Mouse (Mus musculus) C2C12 (cell line): ENCODE measurements at regions not wholly inside any gene's neighbourhood (a gene's known extent, or its start where the extent isn't known, plus 50 kb on each side); places are given as distances from the start of the nearest gene placed in this dataset.

Source experiments
- H3K27me3 ChIP-seq: one replicate; pipeline ENCODE4 v1.6.1; 2011; ENCODE audit not compliant: control insufficient read depth, insufficient read depth, insufficient read length
- H3K36me3 ChIP-seq: one replicate; pipeline ENCODE4 v1.6.1; 2011; ENCODE audit not compliant: control insufficient read depth, insufficient read depth
- H3K4me3 ChIP-seq: one replicate; pipeline ENCODE4 v1.5.1; 2011; ENCODE audit warnings: mild to moderate bottlenecking, control low read depth; ENCODE audit not compliant: poor library complexity, insufficient read depth, severe bottlenecking
- H3K79me2 ChIP-seq: one replicate; pipeline ENCODE4 v1.6.1; 2011; ENCODE audit not compliant: control insufficient read depth, insufficient read depth
- H3K79me3 ChIP-seq: one replicate; pipeline ENCODE4 v1.6.1; 2011; ENCODE audit warnings: low read depth, control low read depth
- H3ac ChIP-seq: one replicate; pipeline ENCODE3; 2011; ENCODE audit warnings: low read depth; ENCODE audit not compliant: control insufficient read depth, insufficient read length
- CEBPB ChIP-seq: IDR thresholded peaks from one replicate; pipeline ENCODE4 v1.6.1; 2011; ENCODE audit warnings: low read depth, mild to moderate bottlenecking, control low read depth, moderate library complexity
- CTCF ChIP-seq: IDR thresholded peaks from one replicate; pipeline ENCODE4 v1.5.1; 2011; ENCODE audit not compliant: control insufficient read depth, insufficient read depth, insufficient read length
- FOSL1 ChIP-seq: IDR thresholded peaks from one replicate; pipeline ENCODE4 v1.8.0; 2011; ENCODE audit warnings: mild to moderate bottlenecking, low read length; ENCODE audit not compliant: poor library complexity, insufficient read depth, severe bottlenecking
- MAX ChIP-seq: IDR thresholded peaks from one replicate; pipeline ENCODE4 v1.6.1; 2011; ENCODE audit warnings: mild to moderate bottlenecking, control low read depth
- MYOD1 ChIP-seq: IDR thresholded peaks from one replicate; pipeline ENCODE4 v1.6.1; 2011; ENCODE audit warnings: low read depth; ENCODE audit not compliant: control insufficient read depth, insufficient read length
- MYOG ChIP-seq: IDR thresholded peaks from one replicate; pipeline ENCODE4 v1.6.1; 2011; ENCODE audit not compliant: control insufficient read depth, insufficient read length; ENCODE audit errors: extremely low read depth
- USF1 ChIP-seq: IDR thresholded peaks from one replicate; pipeline ENCODE4 v1.6.1; 2011; ENCODE audit warnings: low read depth, mild to moderate bottlenecking, control low read depth, moderate library complexity

DNA sequence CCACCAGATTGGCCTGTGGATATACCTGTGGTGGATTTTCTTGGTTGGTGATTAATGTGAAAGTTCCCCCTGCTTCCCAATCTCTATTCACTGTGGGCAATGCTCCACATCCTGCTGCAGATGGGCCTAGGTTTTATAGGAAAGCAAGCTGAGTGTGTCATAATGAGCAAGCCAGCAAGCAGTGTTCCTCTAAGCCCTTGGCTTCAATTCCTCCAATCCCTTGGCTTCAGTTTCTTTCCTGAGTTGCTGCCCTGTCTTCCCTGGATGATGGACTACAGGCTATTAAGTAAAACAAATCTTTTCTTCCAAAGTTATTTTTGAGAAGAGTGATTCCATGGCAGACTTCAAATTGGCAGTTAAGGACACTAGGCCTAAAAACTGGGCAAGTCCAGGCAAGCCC, 257.4 kb upstream of the Mmadhc start:
- no peak for TF ChIP-seq MAX
- TF ChIP-seq FOSL1: no peak
- no peak for TF ChIP-seq MYOD1
- no peak for TF ChIP-seq CEBPB
- TF ChIP-seq USF1: no peak
- no peak for TF ChIP-seq CTCF
- TF ChIP-seq MYOG: no peak
- no peak overlapping the region for H3K4me3 ChIP-seq
- H3K79me2 ChIP-seq: no peaks in the 10 kb centered on the region
- no peaks in the 10 kb centered on the region for H3K36me3 ChIP-seq
- H3K79me3 ChIP-seq: no peaks in the 10 kb centered on the region
- H3K27me3 ChIP-seq: no peaks in the 10 kb centered on the region
- H3ac ChIP-seq: no peak overlapping the region

DNA sequence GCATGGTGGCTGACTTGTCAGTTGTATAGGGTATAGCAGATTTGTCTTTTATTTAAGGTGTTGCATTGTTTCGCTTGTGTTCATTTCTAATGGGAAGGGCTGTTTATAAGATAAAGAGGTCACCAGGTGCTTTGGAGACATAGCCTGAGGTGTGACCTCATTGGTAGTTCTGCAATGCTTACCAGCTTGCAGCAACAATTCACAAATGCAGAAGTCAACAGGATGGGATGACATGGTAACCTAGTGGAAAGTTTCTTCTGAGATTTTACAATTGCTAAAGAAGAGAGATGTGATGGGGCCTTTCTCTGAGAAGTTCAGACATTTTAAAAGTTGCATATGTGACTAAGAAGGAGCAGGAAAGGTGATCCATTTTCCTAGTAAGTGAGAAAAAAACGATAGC, 255.8 kb upstream of the Mmadhc start:
- Histone ChIP-seq H3K4me3 (no peak overlapping the region), H3K79me2 (no peaks in the 10 kb centered on the region), H3K36me3 (no peaks in the 10 kb centered on the region), H3K27me3 (no peaks in the 10 kb centered on the region), H3K79me3 (no peaks in the 10 kb centered on the region), H3ac (no peak overlapping the region)
- no peak for TF ChIP-seq USF1
- TF ChIP-seq MYOG: no peak
- TF ChIP-seq CEBPB: no peak
- TF ChIP-seq FOSL1: no peak
- no peak for TF ChIP-seq MYOD1
- TF ChIP-seq CTCF: no peak
- no peak for TF ChIP-seq MAX

DNA sequence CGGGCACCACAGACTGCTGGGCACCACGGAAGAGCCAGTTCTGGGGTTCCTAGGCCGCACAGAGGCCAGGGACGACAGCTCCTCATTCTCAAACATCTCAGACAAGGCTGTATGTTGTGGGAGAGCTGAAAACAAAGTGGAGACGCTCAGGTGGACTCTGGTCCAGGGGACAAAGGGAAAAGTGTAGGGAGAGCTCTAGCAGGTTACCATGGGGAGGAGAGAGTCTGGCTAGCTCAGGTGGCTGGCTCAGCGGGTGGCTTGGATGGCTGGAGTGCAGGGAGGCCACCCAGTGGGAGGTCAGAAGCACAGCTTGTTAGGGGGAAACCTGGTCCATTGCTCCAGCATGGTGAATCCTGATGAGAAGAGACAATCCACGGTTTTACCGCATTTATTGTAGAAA, 253.3 kb upstream of the Mmadhc start:
- no peaks in the 10 kb centered on the region for H3K79me3 ChIP-seq
- TF ChIP-seq USF1: no peak
- TF ChIP-seq FOSL1: no peak
- TF ChIP-seq MAX: no peak
- no peak for TF ChIP-seq CTCF
- TF ChIP-seq MYOG: no peak
- TF ChIP-seq CEBPB: no peak
- TF ChIP-seq MYOD1: no peak
- H3K79me2 ChIP-seq: no peaks in the 10 kb centered on the region
- no peak overlapping the region for H3ac ChIP-seq
- no peaks in the 10 kb centered on the region for H3K36me3 ChIP-seq
- H3K27me3 ChIP-seq: no peaks in the 10 kb centered on the region
- H3K4me3 ChIP-seq: no peak overlapping the region

DNA sequence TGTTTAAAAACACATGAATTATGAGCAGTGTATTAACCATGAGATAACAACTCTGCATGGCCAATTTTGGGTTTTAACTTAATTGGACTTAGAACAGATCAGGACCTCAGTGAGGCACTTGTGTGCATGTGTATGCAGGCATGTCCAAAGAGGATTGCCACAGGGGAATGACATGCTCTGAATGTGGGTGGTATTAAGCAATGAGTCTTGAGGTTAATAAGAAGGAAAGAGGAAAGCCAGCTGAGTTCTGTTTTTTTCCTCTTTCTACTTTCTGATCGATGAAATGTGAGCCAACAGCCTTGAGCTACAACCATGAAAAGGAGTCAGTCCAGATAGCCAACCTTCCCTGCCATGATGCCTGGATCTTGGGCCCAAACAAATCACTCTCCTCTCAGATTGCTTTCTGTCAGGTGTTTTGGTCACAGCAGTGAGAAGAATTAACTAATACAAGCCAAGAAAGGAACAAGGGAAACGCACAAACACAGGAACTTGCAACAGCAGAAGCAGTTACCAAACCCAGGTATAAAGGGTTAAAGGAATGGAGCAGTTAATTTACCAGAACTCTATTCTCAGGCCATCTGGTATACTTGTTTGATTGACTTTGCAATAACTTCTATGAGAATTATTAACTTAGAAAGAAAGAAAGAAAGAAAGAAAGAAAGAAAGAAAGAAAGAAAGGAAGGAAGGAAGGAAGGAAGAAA, 243.3 kb upstream of the Mmadhc start:
- TF ChIP-seq CEBPB: no peak
- no peak overlapping the region for H3ac ChIP-seq
- H3K79me2 ChIP-seq: no peaks in the 10 kb centered on the region
- no peak overlapping the region for H3K4me3 ChIP-seq
- no peaks in the 10 kb centered on the region for H3K79me3 ChIP-seq
- no peaks in the 10 kb centered on the region for H3K27me3 ChIP-seq
- H3K36me3 ChIP-seq: no peaks in the 10 kb centered on the region

DNA sequence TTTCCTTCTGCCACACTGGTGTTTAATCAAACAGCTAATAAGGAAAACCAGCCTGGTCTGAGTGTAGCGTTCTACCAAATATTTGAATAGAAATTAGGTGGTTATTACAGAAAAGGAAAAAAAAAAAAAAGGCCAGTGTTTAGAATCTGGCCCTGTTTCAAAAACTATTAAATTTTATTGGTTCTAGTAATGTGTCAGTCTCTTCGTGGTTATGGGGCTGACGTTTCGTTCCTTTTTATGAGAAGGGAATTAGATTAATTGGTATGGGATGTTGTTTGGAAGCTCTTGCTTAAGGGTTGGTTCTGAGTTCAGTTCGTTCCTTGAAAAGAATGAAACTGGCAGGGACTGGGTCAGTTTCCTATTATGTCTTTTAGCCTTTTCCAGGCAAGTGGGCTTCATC, 241.5 kb upstream of the Mmadhc start:
- H3K27me3 ChIP-seq: no peaks in the 10 kb centered on the region
- no peaks in the 10 kb centered on the region for H3K79me2 ChIP-seq
- TF ChIP-seq FOSL1 (no peak), CTCF (no peak), MYOD1 (no peak), MYOG (no peak), CEBPB (peak; percentile 28), USF1 (no peak), MAX (no peak)
- no peak overlapping the region for H3K4me3 ChIP-seq
- no peaks in the 10 kb centered on the region for H3K79me3 ChIP-seq
- no peak overlapping the region for H3ac ChIP-seq
- H3K36me3 ChIP-seq: no peaks in the 10 kb centered on the region

DNA sequence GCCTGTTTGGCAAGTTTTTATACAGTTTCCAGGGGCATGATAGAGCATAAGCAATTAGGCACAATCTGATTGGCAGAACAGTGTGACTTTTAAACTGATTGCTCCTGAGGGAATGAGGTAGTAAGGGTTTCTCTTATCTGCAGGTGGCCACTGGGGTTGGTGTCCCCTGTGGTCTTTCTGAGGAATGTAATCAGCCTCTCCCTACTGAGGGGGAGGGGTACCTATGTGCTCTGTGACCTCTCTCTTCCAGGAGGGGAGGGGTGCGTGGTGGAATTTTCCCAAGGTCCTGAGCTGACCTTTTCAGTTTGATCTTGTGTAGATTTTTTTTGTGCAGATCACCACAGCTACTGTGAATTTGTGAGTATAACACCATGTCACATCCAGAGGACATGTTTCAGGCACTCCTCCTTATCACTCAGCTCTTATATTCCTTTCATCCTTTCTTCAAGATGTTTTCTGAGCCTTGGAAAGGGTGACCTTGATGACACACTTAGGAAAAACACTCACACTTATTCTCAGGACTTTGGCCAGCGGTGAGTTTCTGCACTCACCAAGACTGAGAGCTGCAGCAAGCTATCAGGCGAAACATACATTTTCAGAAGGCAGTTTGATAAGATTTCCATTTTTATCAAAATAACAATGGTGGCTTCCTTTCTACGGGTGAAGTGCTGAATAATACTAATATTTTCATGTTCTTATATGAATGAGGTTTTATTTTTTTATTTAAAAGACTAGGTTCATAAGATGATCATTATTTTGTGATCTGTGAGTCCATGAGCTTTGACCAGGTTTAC, 238.7 kb upstream of the Mmadhc start:
- Histone ChIP-seq H3K27me3 (no peaks in the 10 kb centered on the region), H3K79me2 (no peaks in the 10 kb centered on the region), H3K79me3 (no peaks in the 10 kb centered on the region), H3K36me3 (no peaks in the 10 kb centered on the region), H3ac (no peak overlapping the region), H3K4me3 (no peak overlapping the region)
- TF ChIP-seq USF1: no peak
- TF ChIP-seq MYOG: no peak
- TF ChIP-seq CEBPB: no peak
- TF ChIP-seq MAX: no peak
- TF ChIP-seq CTCF: no peak
- no peak for TF ChIP-seq MYOD1
- TF ChIP-seq FOSL1: no peak
